Mouse (Mus musculus): ENCODE results near the gene Crocc2.

DNA sequence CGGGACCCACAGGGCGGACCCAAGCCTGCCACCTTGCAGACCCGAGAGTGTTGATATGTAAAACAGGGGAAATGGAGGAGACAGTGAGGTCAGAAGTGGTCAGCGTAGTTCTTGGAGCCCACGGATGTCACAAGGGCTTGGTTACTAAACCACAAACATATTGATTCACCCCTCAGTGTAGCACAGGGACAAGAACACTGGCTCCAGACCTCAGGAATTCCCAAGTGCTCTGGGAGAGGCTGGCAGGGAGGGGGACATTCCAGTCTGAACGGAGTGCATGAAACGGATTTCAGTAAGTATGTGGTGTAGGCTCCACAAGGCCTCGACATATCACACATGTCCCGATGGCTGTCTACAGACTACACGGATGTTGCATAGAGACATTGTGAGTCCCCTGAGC, 6.6 kb upstream of the Crocc2 start:
- TF ChIP-seq CTCF (IDR thresholded peaks at IDR 0.05; ENCODE audit: borderline replicate concordance, insufficient read depth, low read length): no peak
- TF ChIP-seq POLR2A (IDR thresholded peaks at IDR 0.05; ENCODE audit: low read depth, low read length): no peak

Measured in embryonic fibroblast, embryonic 13.5 days (primary cell).